Mouse (Mus musculus) olfactory bulb, adult 2 months (tissue): ENCODE data around the gene Gm11020.

Source experiments
- CTCF ChIP-seq: fragments of 200-500 bp; IDR thresholded peaks from 2 replicates; pipeline ENCODE4 v1.5.1; 2012; ENCODE audit warnings: low read depth, mild to moderate bottlenecking, low read length, moderate library complexity; ENCODE audit not compliant: insufficient read depth
- POLR2A ChIP-seq: fragments of 200-500 bp; IDR thresholded peaks from 2 replicates; pipeline ENCODE4 v1.6.1; 2012; ENCODE audit warnings: mild to moderate bottlenecking, low read depth, low read length, moderate library complexity; ENCODE audit not compliant: insufficient read depth

DNA sequence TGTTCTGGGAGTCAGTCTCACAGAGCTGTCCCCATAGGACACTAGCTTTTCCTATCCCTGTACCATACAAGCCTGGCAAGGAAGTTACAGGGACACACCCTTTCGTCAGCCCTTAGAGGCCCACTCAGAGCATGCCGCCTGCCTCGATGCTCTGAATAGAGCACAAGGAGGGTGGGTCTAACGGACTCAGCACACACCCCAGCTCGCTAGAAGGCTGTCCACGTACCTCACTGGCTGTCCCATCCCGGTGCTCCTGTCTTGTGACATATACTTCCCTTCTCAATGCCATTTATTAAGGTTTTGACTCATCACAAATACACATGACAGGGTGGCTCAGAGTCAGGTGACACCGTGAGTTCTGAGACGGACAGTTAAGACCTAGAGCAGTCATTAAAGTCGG lies 33.1 kb downstream of the Gm11020 start:
- TF ChIP-seq CTCF (no peak), POLR2A (no peak)
